Mouse (Mus musculus) myocyte (in vitro differentiated cells): ENCODE measurements around the gene Kitl.

Experiments
- CEBPB ChIP-seq: IDR thresholded peaks from 2 replicates; pipeline ENCODE4 v1.6.1; 2011; ENCODE audit warnings: mild to moderate bottlenecking, moderate library complexity; ENCODE audit not compliant: poor library complexity, insufficient read depth, severe bottlenecking
- E2F4 ChIP-seq: IDR thresholded peaks from one replicate; pipeline ENCODE4 v1.6.1; 2011; ENCODE audit warnings: mild to moderate bottlenecking, control low read depth, moderate library complexity; ENCODE audit not compliant: insufficient read depth
- MAX ChIP-seq: IDR thresholded peaks from one replicate; pipeline ENCODE4 v1.6.1; 2011; ENCODE audit warnings: low read depth, mild to moderate bottlenecking, control low read depth
- MYOG ChIP-seq, 3 experiments: IDR thresholded peaks; one replicate each; pipeline ENCODE4 v1.6.1; 2011; ENCODE audit warnings: control low read depth in 2 of 3, low read depth in 2 of 3, mild to moderate bottlenecking in 2 of 3; ENCODE audit not compliant: insufficient read length in 2 of 3, control insufficient read depth in 1 of 3, insufficient read depth in 1 of 3
- POLR2A ChIP-seq: IDR thresholded peaks from one replicate; pipeline ENCODE4 v1.6.1; 2011; ENCODE audit warnings: low read depth, mild to moderate bottlenecking, control low read depth, moderate library complexity; ENCODE audit not compliant: insufficient read length
- TCF12 ChIP-seq: IDR thresholded peaks from one replicate; pipeline ENCODE4 v1.6.1; 2011; ENCODE audit warnings: mild to moderate bottlenecking, control low read depth; ENCODE audit not compliant: poor library complexity, insufficient read depth, severe bottlenecking
- USF1 ChIP-seq: IDR thresholded peaks from one replicate; pipeline ENCODE4 v1.6.1; 2011; ENCODE audit warnings: low read depth, mild to moderate bottlenecking, control low read depth, moderate library complexity

DNA sequence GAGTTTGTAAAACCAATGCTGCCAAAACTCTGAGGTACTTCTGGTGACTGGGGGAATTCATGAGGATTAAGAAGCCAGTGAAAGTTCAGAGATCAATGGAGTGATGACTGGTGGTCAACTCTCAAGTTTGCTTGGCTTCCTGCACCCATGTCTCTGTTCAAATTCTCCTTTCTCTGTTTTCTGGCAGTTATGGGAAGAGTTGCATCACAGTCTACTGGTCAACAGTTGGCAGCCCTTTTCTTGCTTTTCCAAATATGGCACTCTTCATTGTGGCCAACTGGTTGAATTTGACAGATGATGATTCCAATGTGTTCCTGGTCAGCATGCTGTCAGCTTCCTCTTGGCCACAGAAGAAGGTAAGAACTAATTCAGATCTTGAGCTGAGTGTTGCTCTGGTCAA lies 25.7 kb upstream of the Kitl start:
- no peak for TF ChIP-seq MYOG (IDR thresholded peaks at IDR 0.05; ENCODE audit: control insufficient read depth in 1 of 3, insufficient read depth in 1 of 3, insufficient read length in 2 of 3, low read depth in 2 of 3)
- no peak for TF ChIP-seq MAX
- TF ChIP-seq E2F4: no peak
- no peak for TF ChIP-seq POLR2A
- TF ChIP-seq USF1: no peak
- TF ChIP-seq TCF12: no peak
- no peak for TF ChIP-seq CEBPB
